13 mouse cellular contexts compared by ENCODE assay signal in genomic region chr17:73308691-73309090, GRCm38 (mm10).
"Had no signal": no experiment of that assay in that cellular context is flagged by ENCODE, and none has a peak within 500 bp of the region (broad histone marks: within the 10 kb centered on the region; RNA-seq: fewer than 3 reads in every experiment).

No protein-coding gene starts in this region.

- DNase-seq: gastrocnemius, postnatal 14 days; gastrocnemius, postnatal 36 days; heart, adult 18-20 months; heart, postnatal 10 days; heart, postnatal 36 days; kidney, adult 11 months; kidney, adult 2 months; kidney, adult 9 months; kidney, postnatal 14 days; kidney, postnatal 36 days; layer of hippocampus, adult 9-11 months; layer of hippocampus, postnatal 36 days; left cerebral cortex, postnatal 4 days had no signal
